Mouse (Mus musculus) duodenum, adult 2 months (tissue): ENCODE results near the gene Map1a. TPM values are rescaled to one million over a fixed set of nuclear protein-coding genes. Genes with fewer than 3 reads are reported as not detected.

Source experiments
- polyA plus RNA-seq: library from polyadenylated mRNA; depleted of rRNA; stranded (reverse); fragments of >200 nt; gene quantifications from 2 replicates; pipeline ENCODE4 v1.2.3, GENCODE M21; 2012; ENCODE audit warnings: low replicate concordance; rRNA removed

The Map1a gene
- polyA plus RNA-seq = 1.3 and 2.9 TPM in 2 replicates

GRCm38 (mm10) chr2:121288901-121289729, at the start of gene Map1a:
TSS of gene Map1a (plus strand) at chr2:121289600.

DNA sequence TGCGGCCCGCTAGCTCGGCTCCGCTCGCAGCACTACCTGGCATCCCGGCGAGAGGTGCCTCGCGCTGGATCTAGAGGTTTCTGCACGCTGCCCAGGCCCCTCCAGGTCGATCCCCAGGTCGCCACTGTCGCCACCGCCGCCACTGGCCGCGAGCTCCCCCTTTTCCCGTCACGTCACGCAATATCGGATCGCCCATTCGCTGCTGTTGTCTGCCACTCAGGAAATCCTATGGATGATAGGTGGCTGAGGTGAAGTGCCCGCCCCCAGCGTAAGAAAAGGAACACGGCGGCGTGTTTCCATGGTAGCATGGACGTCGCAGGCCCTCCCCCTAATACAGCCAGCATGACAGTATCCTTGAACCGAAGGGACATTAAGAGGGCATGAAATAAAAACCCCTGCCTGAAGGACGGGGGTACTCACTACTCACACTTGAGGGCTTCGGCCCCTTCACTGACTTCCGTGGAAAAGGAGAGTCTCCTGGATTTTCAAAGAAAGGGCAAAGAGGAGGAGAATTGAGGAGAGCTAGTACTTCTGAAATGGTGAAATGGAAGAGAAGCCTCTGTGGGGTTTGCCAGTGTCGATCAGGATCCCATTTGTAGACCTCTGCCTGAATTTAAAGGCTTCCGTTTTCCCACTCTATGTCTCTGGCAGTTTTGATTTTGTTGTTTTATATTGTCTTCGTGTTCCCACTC, 18.0 kb upstream of the Map1a start, which contains the start of gene Trp53bp1:
TSS of gene Trp53bp1 (minus strand) at position 172 of the 692 bp plus-strand sequence.

DNA sequence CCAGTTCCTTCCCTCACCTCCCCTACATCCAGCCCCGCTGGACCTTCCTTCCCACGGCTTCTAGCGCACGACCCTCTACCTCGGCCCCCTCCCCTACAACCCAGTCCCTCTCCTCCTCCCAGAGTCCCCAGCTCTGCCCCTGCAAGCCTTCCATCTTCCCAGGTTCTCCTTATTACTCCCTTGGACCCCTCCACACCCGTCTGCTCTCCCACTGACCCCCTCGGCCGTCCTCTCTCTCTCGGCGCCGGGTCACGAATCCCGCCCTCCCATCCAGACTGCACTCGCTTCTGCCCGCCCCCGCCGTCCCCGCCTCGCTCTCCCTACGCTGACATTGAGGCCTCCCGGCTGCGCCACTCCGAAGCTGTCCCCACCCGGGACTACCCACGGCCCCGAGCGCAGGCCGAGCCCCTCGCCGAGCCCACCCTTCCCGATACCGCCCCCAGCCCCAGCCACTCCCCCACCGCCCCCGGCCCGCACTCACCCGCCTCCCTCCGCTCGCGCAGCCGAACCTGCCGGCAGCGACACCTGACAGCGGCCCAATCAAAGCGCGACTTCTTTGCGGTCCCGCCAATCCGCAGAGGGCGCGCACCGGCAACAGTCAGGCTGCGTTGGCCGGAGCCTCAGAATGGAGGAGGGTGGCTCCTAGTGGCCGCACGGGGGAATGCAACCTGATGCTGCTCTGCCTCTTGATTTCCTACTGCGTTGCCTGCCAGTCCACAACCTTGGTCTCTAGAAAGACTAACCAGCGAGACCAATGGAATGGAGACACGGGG, 65.6 kb downstream of the Map1a start, which contains the start of gene Ppip5k1:
TSS of gene Ppip5k1 (minus strand) at position 577 of the 773 bp plus-strand sequence.

DNA sequence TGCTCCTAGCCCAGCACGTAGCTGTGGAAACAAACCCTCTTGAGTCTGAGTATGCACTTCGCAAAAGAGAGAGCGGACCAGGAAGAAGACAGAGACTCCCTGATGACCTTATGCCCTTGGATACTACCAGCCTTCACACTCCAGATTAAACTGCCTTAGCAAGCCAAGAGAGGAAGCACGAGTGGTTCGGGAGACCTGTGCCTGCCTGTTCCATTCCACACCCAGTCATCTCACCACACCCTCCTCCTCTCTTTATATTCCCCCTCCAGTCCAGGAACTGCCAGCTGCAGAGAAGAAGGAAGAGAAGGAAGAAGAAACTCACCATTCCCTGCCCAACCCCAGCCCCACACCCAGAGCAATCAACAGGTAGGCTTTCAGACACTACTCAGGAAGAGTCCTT, 68.1 kb downstream of the Map1a start, which contains the start of gene Ckmt1:
TSS of gene Ckmt1 (plus strand) at position 221 of the 400 bp plus-strand sequence.

Other genes starting within 250 kb of the Map1a start
- gene Tgm5, start 203.8 kb upstream of the Map1a start, polyA plus RNA-seq = 0.04 and 0.26 TPM in 2 replicates
- gene Tgm7, start 179.8 kb upstream of the Map1a start, polyA plus RNA-seq = not detected in 2 replicates
- gene Adal, start 149.2 kb upstream of the Map1a start, polyA plus RNA-seq = 0.78 and 2.4 TPM in 2 replicates
- 6.7 and 9.9 TPM in 2 replicates for gene Lcmt2, start 148.9 kb upstream of the Map1a start, polyA plus RNA-seq
- gene Tubgcp4, start 118.9 kb upstream of the Map1a start, polyA plus RNA-seq = 8.6 and 20.6 TPM in 2 replicates
- 1.4 and 2.0 TPM in 2 replicates for gene Zscan29, start 118.5 kb upstream of the Map1a start, polyA plus RNA-seq
- 2.9 and 10.6 TPM in 2 replicates for gene Trp53bp1, start 18.2 kb upstream of the Map1a start, polyA plus RNA-seq
- 38.4 and 48.8 TPM in 2 replicates for gene Ppip5k1, start 65.8 kb downstream of the Map1a start, polyA plus RNA-seq
- 2,331 and 3,610 TPM in 2 replicates for gene Ckmt1, start 68.1 kb downstream of the Map1a start, polyA plus RNA-seq
- 0.19 and 1.1 TPM in 2 replicates for gene Strc, start 97.6 kb downstream of the Map1a start, polyA plus RNA-seq
- 1,015 and 2,104 TPM in 2 replicates for gene Pdia3, start 124.2 kb downstream of the Map1a start, polyA plus RNA-seq
- gene Catsper2, start 124.2 kb downstream of the Map1a start, polyA plus RNA-seq = 0.39 and 0.56 TPM in 2 replicates
- 1.5 and 1.9 TPM in 2 replicates for gene Ell3, start 154.7 kb downstream of the Map1a start, polyA plus RNA-seq
- 581 and 825 TPM in 2 replicates for gene Serf2, start 159.6 kb downstream of the Map1a start, polyA plus RNA-seq
- 1.1 and 3.5 TPM in 2 replicates for gene Hypk, start 163.7 kb downstream of the Map1a start, polyA plus RNA-seq
- 0.09 and 0.30 TPM in 2 replicates for gene Serinc4, start 167.2 kb downstream of the Map1a start, polyA plus RNA-seq
- gene Mfap1b, start 184.5 kb downstream of the Map1a start, polyA plus RNA-seq = 0.26 and 0.56 TPM in 2 replicates
- 0.34 and 0.35 TPM in 2 replicates for gene Mfap1a, start 217.1 kb downstream of the Map1a start, polyA plus RNA-seq
- gene Wdr76, start 217.1 kb downstream of the Map1a start, polyA plus RNA-seq = 0.46 and 1.1 TPM in 2 replicates